Mouse (Mus musculus) heart, adult 2 months (tissue): ENCODE results near the gene Rft1. TPM values are rescaled to one million over a fixed set of nuclear protein-coding genes. Genes with fewer than 3 reads are reported as not detected.
A peak's percentile ranks its signal among the peaks of the same experiment; 100 is the strongest.

ENCODE experiments used
- DNase-seq, 2 experiments: peaks; one replicate each; pipeline ENCODE4 v3.0.0; 2021
- H3K27ac ChIP-seq: fragments of 200-600 bp; 2 replicates; pipeline ENCODE4 v1.8.1; 2022
- H3K27me3 ChIP-seq: fragments of 200-500 bp; 2 replicates; pipeline ENCODE4 v1.6.1; 2012; ENCODE audit warnings: mild to moderate bottlenecking, low read length, inconsistent platforms, mixed read lengths; ENCODE audit not compliant: control insufficient read depth, insufficient read depth
- H3K36me3 ChIP-seq: fragments of 200-500 bp; 2 replicates; pipeline ENCODE4 v1.6.1; 2012; ENCODE audit warnings: low read length, inconsistent platforms; ENCODE audit not compliant: control insufficient read depth, insufficient read depth
- H3K4me1 ChIP-seq: fragments of 200-500 bp; 2 replicates; pipeline ENCODE4 v1.6.1; 2011; ENCODE audit warnings: low read length; ENCODE audit not compliant: control insufficient read depth, insufficient read depth
- H3K4me3 ChIP-seq: fragments of 200-600 bp; 2 replicates; pipeline ENCODE4 v1.8.1; 2022
- H3K79me2 ChIP-seq: fragments of 200-500 bp; replicated peaks from 2 replicates; pipeline ENCODE4 v1.6.1; 2012; ENCODE audit warnings: mild to moderate bottlenecking, inconsistent platforms, low read length, moderate library complexity, mixed read lengths; ENCODE audit not compliant: control insufficient read depth, insufficient read depth
- H3K9ac ChIP-seq: fragments of 200-500 bp; 2 replicates; pipeline ENCODE4 v1.6.1; 2012; ENCODE audit warnings: low read depth, mild to moderate bottlenecking, control low read depth, inconsistent platforms, low read length, mixed read lengths
- CTCF ChIP-seq: fragments of 200-600 bp; IDR thresholded peaks from 2 replicates; pipeline ENCODE4 v1.8.1; 2022; ENCODE audit warnings: antibody characterized with exemption, mild to moderate bottlenecking, moderate library complexity
- EP300 ChIP-seq: fragments of 200-500 bp; IDR thresholded peaks from 2 replicates; pipeline ENCODE4 v1.6.1; 2011; ENCODE audit warnings: low read depth, low read length, control low read depth; ENCODE audit not compliant: insufficient read depth
- POLR2A ChIP-seq: fragments of 200-500 bp; IDR thresholded peaks from 2 replicates; pipeline ENCODE4 v1.6.1; 2011; ENCODE audit warnings: mild to moderate bottlenecking, low read depth, low read length, control low read depth; ENCODE audit not compliant: insufficient read depth
- WGBS: fragments of 180-500 bp; shearing (Covaris S2); methylation state at CpG from one replicate; pipeline ENCODE4 v1.1.7; 2018; 5-methylcytosine and 5-hydroxymethylcytosine counted together
- intact Hi-C: fragments of 180-260 bp; cut with DNase I; formaldehyde crosslinking; loops from one replicate; pipeline ENCODE4 v1.15.1; 2025
- polyA plus RNA-seq: library from polyadenylated mRNA; depleted of rRNA; stranded (reverse); fragments of >200 nt; gene quantifications from 2 replicates; pipeline ENCODE4 v1.2.3, GENCODE M21; 2012
- total RNA-seq, 2 experiments: library from RNA; stranded (reverse); gene quantifications; 2 replicates each; pipeline ENCODE4 v1.2.3; 2021

Rft1 gene
- total and polyA plus RNA-seq, 3 experiments: 6.1 to 8.8 (median 8.1) TPM

- H3K4me1 ChIP-seq: no peaks in the 10 kb centered on the region
- H3K27ac ChIP-seq: no peak overlapping the region
- H3K27me3 ChIP-seq: no peaks in the 10 kb centered on the region
- no peak overlapping the region for H3K4me3 ChIP-seq
- intact Hi-C loops: no loop called here
- no peak overlapping the region for H3K9ac ChIP-seq
- DNase-seq: peak in 1 of 2 experiments; percentile 51
- no peaks in the 10 kb centered on the region for H3K79me2 ChIP-seq
- no peak for TF ChIP-seq EP300
- TF ChIP-seq POLR2A: no peak
- no peak for TF ChIP-seq CTCF
- no peaks in the 10 kb centered on the region for H3K36me3 ChIP-seq
- 32% methylated on average over 4 of the region's 4 CpGs for WGBS
These were observed 16.2 kb upstream of the Rft1 start for GRCm38 (mm10) chr14:30638009-30638408.

DNA sequence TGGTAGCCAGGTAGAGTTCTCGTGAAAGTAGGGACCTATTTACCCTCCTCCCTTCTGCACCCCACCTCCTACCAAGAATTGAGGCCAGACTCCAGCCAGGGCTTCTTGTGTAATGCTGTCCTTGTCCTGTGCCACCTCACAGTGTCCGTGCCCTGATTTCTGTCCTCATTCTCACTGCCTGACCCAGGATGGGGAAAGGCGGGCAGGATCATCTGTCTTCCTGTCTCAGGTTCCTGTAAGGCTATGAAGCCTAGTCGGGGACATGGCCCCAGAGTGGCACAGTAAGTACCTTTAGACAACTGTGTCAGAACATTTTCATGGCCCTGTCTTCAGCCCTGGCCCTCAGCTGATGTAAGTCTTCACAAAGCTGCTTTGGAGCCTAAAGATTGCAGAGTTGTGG lies 15.5 kb upstream of the Rft1 start:
- Histone ChIP-seq H3K9ac (no peak overlapping the region), H3K4me3 (no peak overlapping the region), H3K27me3 (no peaks in the 10 kb centered on the region), H3K79me2 (no peaks in the 10 kb centered on the region), H3K36me3 (no peaks in the 10 kb centered on the region), H3K4me1 (no peaks in the 10 kb centered on the region), H3K27ac (no peak overlapping the region)
- 75% methylated on average over 4 of the region's 4 CpGs for WGBS
- TF ChIP-seq CTCF (no peak), POLR2A (no peak), EP300 (no peak)
- intact Hi-C loops: no loop called here
- no peak for DNase-seq

DNA sequence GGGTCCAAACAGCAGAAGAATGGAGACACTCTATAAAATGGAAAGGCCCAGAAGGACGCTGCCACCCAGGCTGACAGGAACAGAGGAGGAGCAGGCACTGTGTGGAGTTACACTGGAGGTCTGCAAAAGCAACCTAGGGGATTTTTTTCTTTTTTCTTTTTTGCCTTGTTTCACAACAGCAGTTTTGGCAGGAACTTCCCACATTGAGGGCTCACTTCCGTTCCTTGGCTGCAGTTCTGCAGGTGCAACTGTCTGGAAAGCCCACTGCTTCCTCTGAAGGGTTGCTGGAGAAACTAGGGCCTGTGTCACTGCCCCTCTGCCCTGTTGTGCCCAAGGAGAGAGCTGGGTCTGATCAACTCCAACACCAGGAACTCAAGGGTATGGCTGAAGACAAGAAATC lies 12.4 kb upstream of the Rft1 start:
- 59% methylated on average over 2 of the region's 2 CpGs for WGBS
- no peaks in the 10 kb centered on the region for H3K79me2 ChIP-seq
- no peaks in the 10 kb centered on the region for H3K27me3 ChIP-seq
- no peak overlapping the region for H3K4me3 ChIP-seq
- no peaks in the 10 kb centered on the region for H3K36me3 ChIP-seq
- no peaks in the 10 kb centered on the region for H3K4me1 ChIP-seq
- no peak overlapping the region for H3K27ac ChIP-seq
- TF ChIP-seq EP300 (no peak), CTCF (no peak), POLR2A (no peak)
- no peak for DNase-seq
- intact Hi-C loops: no loop called here
- H3K9ac ChIP-seq: no peak overlapping the region

DNA sequence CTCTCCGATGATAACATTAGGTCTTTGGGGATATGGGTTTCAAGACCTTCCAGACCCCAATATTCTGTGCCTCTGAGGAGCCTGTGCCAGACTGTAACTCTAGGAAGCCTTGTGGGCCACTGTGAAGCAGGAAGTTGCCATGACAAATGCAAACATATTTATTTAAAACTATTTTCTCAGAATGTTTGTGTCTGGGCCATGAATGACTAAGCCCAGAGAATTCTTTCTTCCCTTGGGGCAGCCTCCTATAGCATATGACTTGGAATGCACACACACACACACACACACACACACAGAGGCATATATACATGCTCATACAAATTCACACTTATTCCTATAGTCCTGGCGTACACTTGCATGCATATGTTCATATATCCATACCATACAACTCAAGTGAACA lies 10.1 kb upstream of the Rft1 start:
- DNase-seq: no peak
- Histone ChIP-seq H3K79me2 (no peaks in the 10 kb centered on the region), H3K4me3 (no peak overlapping the region), H3K27me3 (no peaks in the 10 kb centered on the region), H3K27ac (no peak overlapping the region), H3K4me1 (no peaks in the 10 kb centered on the region; the same call in 1 of the 2 replicates), H3K36me3 (no peaks in the 10 kb centered on the region), H3K9ac (no peak overlapping the region)
- TF ChIP-seq CTCF: no peak
- TF ChIP-seq POLR2A: no peak
- TF ChIP-seq EP300: no peak
- WGBS: 97% methylated on average over 2 of the region's 2 CpGs
- intact Hi-C loops: no loop called here

DNA sequence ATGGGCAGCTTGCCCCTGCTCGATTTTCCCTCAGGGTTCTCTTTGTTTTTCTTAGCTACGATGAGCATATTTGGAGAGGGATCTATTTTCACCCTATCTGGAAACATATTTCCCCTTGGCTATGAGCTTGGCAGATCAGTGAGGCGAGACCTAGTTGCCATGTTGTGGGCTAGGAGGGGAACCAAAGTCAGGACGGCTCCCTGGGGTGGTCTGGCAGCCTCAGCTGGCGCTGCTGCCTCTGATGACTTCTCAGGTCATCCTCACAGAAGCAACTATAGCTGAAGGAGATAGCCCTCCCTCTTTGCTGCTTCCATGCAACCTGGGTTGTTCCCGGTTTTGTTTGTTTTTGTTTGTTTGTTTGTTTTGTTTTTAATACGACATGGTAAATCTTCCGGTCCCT lies 9.1 kb upstream of the Rft1 start:
- intact Hi-C loops: no loop called here
- Histone ChIP-seq H3K4me3 (no peak overlapping the region), H3K79me2 (no peaks in the 10 kb centered on the region), H3K4me1 (no peaks in the 10 kb centered on the region; the same call in 1 of the 2 replicates), H3K36me3 (no peaks in the 10 kb centered on the region), H3K27ac (no peak overlapping the region), H3K27me3 (no peaks in the 10 kb centered on the region), H3K9ac (no peak overlapping the region)
- 50% methylated on average over 8 of the region's 8 CpGs for WGBS
- TF ChIP-seq CTCF: no peak
- no peak for TF ChIP-seq EP300
- no peak for TF ChIP-seq POLR2A
- no peak for DNase-seq

GRCm38 (mm10) chr14:30646486-30646885 lies 7.7 kb upstream of the Rft1 start:
- TF ChIP-seq EP300 (no peak), POLR2A (no peak), CTCF (no peak)
- Histone ChIP-seq H3K4me1 (peaks cover 2% of the 10 kb centered on the region), H3K79me2 (no peaks in the 10 kb centered on the region), H3K27ac (no peak overlapping the region), H3K9ac (no peak overlapping the region), H3K27me3 (no peaks in the 10 kb centered on the region), H3K36me3 (no peaks in the 10 kb centered on the region), H3K4me3 (no peak overlapping the region)
- WGBS: 63% methylated on average over 1 of the region's 1 CpGs
- DNase-seq: no peak
- intact Hi-C loops: no loop called here

DNA sequence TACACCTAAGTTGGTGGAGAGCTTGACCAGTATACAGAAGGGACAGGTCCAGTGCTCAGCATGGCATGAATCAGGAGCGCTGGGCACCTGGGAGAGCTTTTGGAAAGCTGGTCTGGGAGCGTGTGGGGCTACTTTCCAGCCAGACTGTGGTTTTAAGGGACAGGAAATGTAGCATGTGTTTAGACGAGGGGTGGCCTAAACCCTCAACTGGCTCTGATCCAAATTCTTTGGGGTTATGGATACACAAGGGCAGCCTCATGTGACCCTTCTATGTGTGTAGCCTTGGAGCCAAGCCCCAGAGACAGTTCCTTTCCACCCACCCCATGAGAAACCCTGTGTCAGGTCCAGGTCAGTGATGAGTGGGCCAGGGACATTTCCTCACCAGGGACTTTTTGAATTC lies 5.7 kb upstream of the Rft1 start:
- Histone ChIP-seq H3K4me3 (no peak overlapping the region), H3K36me3 (no peaks in the 10 kb centered on the region), H3K79me2 (no peaks in the 10 kb centered on the region), H3K9ac (no peak overlapping the region), H3K27me3 (no peaks in the 10 kb centered on the region), H3K4me1 (peaks cover 2% of the 10 kb centered on the region), H3K27ac (no peak overlapping the region)
- intact Hi-C loops: no loop called here
- no peak for DNase-seq
- TF ChIP-seq EP300 (no peak), POLR2A (no peak), CTCF (no peak)
- 54% methylated on average over 3 of the region's 3 CpGs for WGBS
